Comparison of ENCODE assay signal across 8 mouse cellular contexts in the genomic region with DNA sequence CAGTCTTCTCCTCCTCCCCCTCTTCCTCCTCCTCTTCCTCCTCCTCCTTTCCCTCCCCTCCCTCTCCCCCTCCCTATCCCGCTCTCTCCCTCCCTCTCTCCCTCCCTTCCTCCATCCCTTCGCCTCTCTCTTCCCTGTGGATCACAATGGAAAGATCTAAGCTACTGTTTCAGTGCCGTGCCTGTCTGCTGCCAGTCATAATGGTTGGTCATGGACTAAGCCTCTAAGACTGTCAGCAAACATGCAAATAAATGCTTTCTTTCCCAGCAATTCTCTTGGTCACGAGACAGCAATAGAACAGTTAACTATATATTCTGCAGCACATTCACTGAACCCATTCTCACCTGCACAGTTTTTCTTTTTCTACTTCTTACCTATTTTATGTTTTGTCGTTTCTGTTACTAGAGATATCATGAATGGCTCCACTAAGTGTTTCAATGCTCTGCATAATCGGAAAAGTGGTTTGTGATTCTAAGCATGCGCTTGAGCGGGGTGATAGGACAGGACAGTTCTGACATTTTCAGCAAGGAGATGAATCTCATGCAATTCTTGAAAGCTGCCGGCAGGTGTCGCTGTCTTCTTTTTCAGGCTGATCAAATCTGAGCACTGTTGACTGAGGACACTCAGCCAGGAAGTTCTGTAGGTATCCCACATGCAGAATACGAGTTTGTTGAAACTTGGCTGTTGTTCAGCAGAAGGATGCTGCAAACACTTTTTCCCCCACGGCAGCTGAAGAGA. TPM values are rescaled to one million over a fixed set of nuclear protein-coding genes. Genes with fewer than 3 reads are reported as not detected.
A peak's percentile ranks its signal among the peaks of the same experiment; 100 is the strongest.
DNase-seq lines count a peak whose midpoint lies in the region; ATAC-seq and TF ChIP-seq lines count a peak whose summit lies in the region.

No protein-coding gene starts in this region.

- TF ChIP-seq CTCF in G1E (IDR thresholded peaks at IDR 0.05; ENCODE audit: low read depth, low read length): peak; percentile 59; the same call in 1 of the 2 replicates
- TF ChIP-seq CTCF in liver, embryonic 14.5 days (IDR thresholded peaks at IDR 0.05; ENCODE audit: low read depth): peak; percentile 92

- H3K27me3 ChIP-seq in G1E (ENCODE audit: insufficient read depth, low read length): peaks cover 4% of the 10 kb centered on the region; the same call in 1 of the 2 replicates
- H3K27me3 ChIP-seq in liver, embryonic 14.5 days (ENCODE audit: control insufficient read depth, insufficient read depth, low read length): no peaks in the 10 kb centered on the region

- no peaks in the 10 kb centered on the region for H3K9me3 ChIP-seq in G1E (replicated peaks)
- H3K9me3 ChIP-seq in liver, embryonic 14.5 days (ENCODE audit: control insufficient read depth, low read length): no peaks in the 10 kb centered on the region

- no peak; the same call in 1 of the 2 replicates for ATAC-seq in G1E (ENCODE audit: extremely low read depth, insufficient number of reproducible peaks, low FRiP score, poor library complexity, severe bottlenecking)
- peak; percentile 70 for ATAC-seq in liver, embryonic 14.5 days (ENCODE audit: insufficient read depth)

- H3K4me3 ChIP-seq in G1E (ENCODE audit: low read depth, low read length): no peak overlapping the region
- no peak overlapping the region for H3K4me3 ChIP-seq in liver, embryonic 14.5 days (ENCODE audit: insufficient read depth in 1 of 2, low read depth in 2 of 2, low read length in 2 of 2)

- 25% methylated on average over 12 of the region's 12 CpGs for WGBS in liver, embryonic 14.5 days (ENCODE audit: insufficient replicate concordance)

- peaks cover 13% of the 10 kb centered on the region for H3K4me1 ChIP-seq in G1E (ENCODE audit: insufficient read depth, low read depth, low read length)
- H3K4me1 ChIP-seq in liver, embryonic 14.5 days (replicated peaks; ENCODE audit: control insufficient read depth in 2 of 2, insufficient read depth in 2 of 2, low read length in 1 of 2): peaks cover 6% of the 10 kb centered on the region in 2 experiments; a peak in 2 of 4 replicates

- no peak overlapping the region for H3K27ac ChIP-seq in liver, embryonic 14.5 days

- peaks cover 2% of the 10 kb centered on the region for H3K36me3 ChIP-seq in G1E (replicated peaks)
- no peaks in the 10 kb centered on the region for H3K36me3 ChIP-seq in liver, embryonic 14.5 days (replicated peaks; ENCODE audit: control insufficient read depth, insufficient read depth, low read depth)

- H3K4me2 ChIP-seq in liver, embryonic 14.5 days (ENCODE audit: low read depth): no peak overlapping the region

- peak; percentile 90 for DNase-seq in 3T3-L1 (ENCODE audit: low read depth, low spot score)
- DNase-seq in G1E (ENCODE audit: low spot score): peak; percentile 46
- peak; percentile 56 for DNase-seq in cerebellum, adult 8-10 months
- peak; percentile 68 for DNase-seq in forelimb bud, embryonic 11.5 days (ENCODE audit: low read depth, low spot score)
- DNase-seq in hindlimb bud, embryonic 11.5 days (ENCODE audit: extremely low spot score, low read depth, low spot score): peak; percentile 52
- peak; percentile 46 to 56 (median 54) for DNase-seq in liver, embryonic 14.5 days (ENCODE audit: low read depth in 3 of 3, low spot score in 3 of 3)
- peak; percentile 69 for DNase-seq in neural tube, embryonic 10.5 days (ENCODE audit: extremely low spot score, low spot score)
- peak; percentile 17 to 29 for DNase-seq in thymus, adult 18-20 months

- no peak overlapping the region for H3K9ac ChIP-seq in liver, embryonic 14.5 days (replicated peaks)

- no peak for TF ChIP-seq EP300 in liver, embryonic 14.5 days (IDR thresholded peaks at IDR 0.05; ENCODE audit: low read depth)

RNA-seq across cellular contexts. Expression of a gene that starts 17.5 kb away (rescaled TPM):
- 155 TPM in 2 replicates for total RNA-seq in G1E (2014; fragmentation: Nextera tagmentation)
- 84.7 and 92.6 TPM in 2 replicates for total RNA-seq in G1E (2017)
- polyA plus RNA-seq in G1E (2012): 4.7 and 4.9 TPM in 2 replicates
- polyA plus RNA-seq in liver, embryonic 14.5 days (2012; rRNA removed): 6.7 and 7.9 TPM in 2 replicates
- 8.9 and 9.4 TPM in 2 replicates for polyA plus RNA-seq in liver, embryonic 14.5 days (2014; fragmentation: Nextera tagmentation; extraction: Ambion mirVana)

RNA-seq across cellular contexts. Expression of a gene that starts 39.2 kb away (rescaled TPM):
- total RNA-seq in G1E (2014; fragmentation: Nextera tagmentation): 193 and 196 TPM in 2 replicates
- total RNA-seq in G1E (2017): 290 and 302 TPM in 2 replicates
- 13.9 and 18.7 TPM in 2 replicates for polyA plus RNA-seq in G1E (2012)
- 20.1 and 32.1 TPM in 2 replicates for polyA plus RNA-seq in liver, embryonic 14.5 days (2012; rRNA removed)
- 90.8 and 91.6 TPM in 2 replicates for polyA plus RNA-seq in liver, embryonic 14.5 days (2014; fragmentation: Nextera tagmentation; extraction: Ambion mirVana)

Comparison
In these comparisons a context has a peak if more than half of its experiments do, and no peak if none do; other contexts are left out.
1. DNase-seq: peak in every context shown above with its lines; median percentile 90 in 3T3-L1; 69 in neural tube, embryonic 10.5 days; 68 in forelimb bud, embryonic 11.5 days; 56 in cerebellum, adult 8-10 months; 54 in liver, embryonic 14.5 days; 52 in hindlimb bud, embryonic 11.5 days; 46 in G1E; 23 in thymus, adult 18-20 months.